Mouse (Mus musculus) ES-E14 (cell line): ENCODE data around the gene Atp13a1.

Experiments used
- CHD2 ChIP-seq: IDR thresholded peaks from 2 replicates; pipeline ENCODE4 v1.6.1; 2014; ENCODE audit warnings: mild to moderate bottlenecking, low read depth, low read length, inconsistent platforms
- HCFC1 ChIP-seq: IDR thresholded peaks from 2 replicates; pipeline ENCODE4 v1.6.1; 2012; ENCODE audit warnings: low read length, inconsistent platforms, borderline replicate concordance; ENCODE audit not compliant: insufficient read depth
- MAFK ChIP-seq: IDR thresholded peaks from 2 replicates; pipeline ENCODE4 v1.6.1; 2014; ENCODE audit warnings: mild to moderate bottlenecking, low read depth, low read length, inconsistent platforms; ENCODE audit not compliant: insufficient read depth
- ZC3H11A ChIP-seq: IDR thresholded peaks from 2 replicates; pipeline ENCODE4 v1.6.1; 2012; ENCODE audit warnings: low read depth, mild to moderate bottlenecking, inconsistent platforms, low read length, borderline replicate concordance
- ZNF384 ChIP-seq: IDR thresholded peaks from 2 replicates; pipeline ENCODE4 v1.6.1; 2012; ENCODE audit warnings: low read depth, low read length, inconsistent platforms

DNA sequence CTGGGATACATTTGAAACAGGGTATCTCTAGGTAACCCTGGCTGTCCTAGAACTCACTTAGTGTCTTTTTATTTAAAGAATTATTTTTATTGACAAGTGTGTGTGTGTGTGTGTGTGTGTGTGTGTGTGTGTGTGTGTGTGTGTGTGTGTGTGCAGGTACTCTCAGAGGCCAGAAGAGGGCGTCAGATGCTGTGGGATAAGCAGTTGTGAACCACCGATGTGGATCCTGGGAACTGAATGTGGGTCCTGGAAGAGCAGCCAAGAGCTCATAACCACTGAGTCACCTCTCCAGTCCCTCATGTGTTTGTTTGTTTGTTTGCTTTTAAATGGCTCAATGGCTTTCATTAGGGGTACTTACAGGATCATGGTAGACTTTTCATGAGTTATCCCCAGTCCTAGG, 23.9 kb downstream of the Atp13a1 start:
- TF ChIP-seq MAFK, result no peak
- no peak for TF ChIP-seq CHD2
- TF ChIP-seq ZC3H11A, result no peak
- TF ChIP-seq ZNF384, result no peak
- no peak for TF ChIP-seq HCFC1
